Mouse (Mus musculus) liver, embryonic 14.5 days (tissue): Measurements from ENCODE around the gene Cmklr1.

Experiments used
- CTCF ChIP-seq: IDR thresholded peaks from 2 replicates; pipeline ENCODE4 v1.5.1; 2016; ENCODE audit warnings: antibody characterized with exemption, low read depth, control low read depth
- EP300 ChIP-seq: IDR thresholded peaks from 2 replicates; pipeline ENCODE4 v1.6.1; 2016; ENCODE audit warnings: antibody characterized with exemption, low read depth

- TF ChIP-seq EP300 (no peak), CTCF (no peak)
Observed at GRCm38 (mm10) chr5:113579128-113579527, 71.1 kb downstream of the Cmklr1 start.
